Mouse (Mus musculus): Measurements from ENCODE around the gene Zc3hav1l.

DNA sequence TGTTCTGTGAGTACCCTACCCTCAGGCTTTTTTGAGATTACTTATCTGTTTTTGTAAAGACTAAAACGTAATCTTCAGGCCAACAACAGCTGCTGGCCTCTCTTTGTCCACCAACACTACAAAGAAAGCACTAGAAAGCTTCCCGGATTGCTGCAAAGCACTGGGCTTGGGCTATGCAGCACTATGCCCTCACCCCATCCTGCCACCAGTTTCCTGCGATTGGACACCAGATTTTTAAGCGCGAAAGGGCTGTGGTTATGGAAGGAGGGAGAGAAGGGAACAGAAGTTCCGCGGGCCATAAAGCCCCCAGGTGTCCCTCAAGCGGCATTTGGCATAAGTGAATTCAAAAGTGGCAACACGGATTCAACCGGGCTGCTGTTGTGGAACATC is 818 bp downstream of the Zc3hav1l start:
- TF ChIP-seq POLR2A (IDR thresholded peaks at IDR 0.05; ENCODE audit: low read depth, low read length) (peak; percentile 22; the same call in 1 of the 2 replicates), CTCF (IDR thresholded peaks at IDR 0.05; ENCODE audit: borderline replicate concordance, insufficient read depth, low read length) (no peak)
